13 mouse cellular contexts compared by ENCODE assay signal in the genomic region with DNA sequence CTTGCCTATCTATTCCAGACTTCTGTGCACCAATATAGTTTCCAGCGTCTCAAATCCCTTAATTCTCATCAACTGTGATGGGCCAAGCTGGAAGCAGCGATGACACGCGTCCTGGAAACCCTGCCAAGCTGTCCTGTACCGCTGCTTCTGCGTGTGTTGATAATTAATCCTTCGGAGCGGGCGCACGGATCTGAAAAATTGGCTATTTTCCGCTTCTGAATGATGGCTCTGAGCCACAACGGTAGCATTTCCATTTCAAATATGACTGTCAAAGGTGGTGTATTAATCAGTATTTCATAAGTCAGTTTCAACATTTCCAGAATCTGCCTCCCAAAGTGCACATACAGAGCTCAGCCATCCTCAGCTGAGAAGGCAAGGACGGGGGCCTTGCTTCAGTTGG. TPM values are rescaled to one million over a fixed set of nuclear protein-coding genes. Genes with fewer than 3 reads are reported as not detected.
DNase-seq lines count a peak whose midpoint lies in the region; ATAC-seq lines count a peak whose summit lies in the region.
"Had no signal": no experiment of that assay in that cellular context is flagged by ENCODE, and none has a peak within 500 bp of the region (broad histone marks: within the 10 kb centered on the region; RNA-seq: fewer than 3 reads in every experiment).

No protein-coding gene starts in this region.

- no peak for ATAC-seq in hindbrain, embryonic 15.5 days (ENCODE audit: low FRiP score, low read depth)
- ATAC-seq in hindbrain, embryonic 16.5 days = no peak
- ATAC-seq in limb, embryonic 15.5 days (ENCODE audit: insufficient number of reproducible peaks, low FRiP score, low TSS enrichment, low read depth) = no peak
- ATAC-seq in midbrain, embryonic 15.5 days (replicated peaks) = no peak
- no peak for ATAC-seq in granulocyte monocyte progenitor cell, adult 5-6 weeks (replicated peaks; ENCODE audit: poor library complexity, severe bottlenecking)

- H3K4me2 ChIP-seq in hindbrain, embryonic 15.5 days = 0 out of 2 replicates have a peak overlapping the region, but pooled peaks have one; percentile 8
- H3K4me2 ChIP-seq in hindbrain, embryonic 16.5 days (ENCODE audit: low read length) = no peak overlapping the region
- H3K4me2 ChIP-seq in limb, embryonic 15.5 days = no peak overlapping the region
- no peak overlapping the region for H3K4me2 ChIP-seq in midbrain, embryonic 15.5 days

- no peak overlapping the region for H3K4me3 ChIP-seq in hindbrain, embryonic 15.5 days
- H3K4me3 ChIP-seq in hindbrain, embryonic 16.5 days (ENCODE audit: low read length) = no peak overlapping the region
- no peak overlapping the region for H3K4me3 ChIP-seq in limb, embryonic 15.5 days
- H3K4me3 ChIP-seq in limb, embryonic 10.5 days = no peak overlapping the region
- H3K4me3 ChIP-seq in midbrain, embryonic 15.5 days = no peak overlapping the region

- no peaks in the 10 kb centered on the region for H3K27me3 ChIP-seq in hindbrain, embryonic 15.5 days
- no peaks in the 10 kb centered on the region for H3K27me3 ChIP-seq in hindbrain, embryonic 16.5 days (replicated peaks; ENCODE audit: control insufficient read depth, insufficient read depth, low read length)
- H3K27me3 ChIP-seq in limb, embryonic 15.5 days = no peaks in the 10 kb centered on the region
- H3K27me3 ChIP-seq in limb, embryonic 10.5 days (ENCODE audit: low read depth, poor library complexity, severe bottlenecking) = no peaks in the 10 kb centered on the region
- H3K27me3 ChIP-seq in midbrain, embryonic 15.5 days (replicated peaks) = no peaks in the 10 kb centered on the region

- WGBS in hindbrain, embryonic 15.5 days = 44% methylated on average over 13 of the region's 13 CpGs
- WGBS in hindbrain, embryonic 16.5 days = 54% methylated on average over 13 of the region's 13 CpGs
- 84% methylated on average over 13 of the region's 13 CpGs for WGBS in limb, embryonic 15.5 days
- 96% methylated on average over 13 of the region's 13 CpGs for WGBS in limb, embryonic 10.5 days
- WGBS in midbrain, embryonic 15.5 days = 52% methylated on average over 13 of the region's 13 CpGs

- DNase-seq in cerebellum, adult 18-20 months = peak; percentile 37 to 47
- DNase-seq in cerebellum, adult 9-11 months = no peak
- DNase-seq in limb, embryonic 10.5 days (ENCODE audit: low spot score) = no peak
- DNase-seq: cerebellum, adult 8-10 months; heart, postnatal 14 days; left cerebral cortex, postnatal 4 days; lung, adult 2 months; thymus, postnatal 14 days had no signal

- peaks cover 49% of the 10 kb centered on the region for H3K4me1 ChIP-seq in hindbrain, embryonic 15.5 days (replicated peaks)
- peaks cover 20% of the 10 kb centered on the region for H3K4me1 ChIP-seq in hindbrain, embryonic 16.5 days (ENCODE audit: control insufficient read depth, insufficient read depth, low read depth, low read length)
- H3K4me1 ChIP-seq in limb, embryonic 15.5 days = peaks cover 37% of the 10 kb centered on the region
- peaks cover 40% of the 10 kb centered on the region for H3K4me1 ChIP-seq in limb, embryonic 10.5 days
- peaks cover 22% of the 10 kb centered on the region for H3K4me1 ChIP-seq in midbrain, embryonic 15.5 days

- no peaks in the 10 kb centered on the region for H3K36me3 ChIP-seq in hindbrain, embryonic 15.5 days
- H3K36me3 ChIP-seq in hindbrain, embryonic 16.5 days (ENCODE audit: control insufficient read depth, insufficient read depth, low read length) = no peaks in the 10 kb centered on the region
- no peaks in the 10 kb centered on the region for H3K36me3 ChIP-seq in limb, embryonic 15.5 days
- H3K36me3 ChIP-seq in limb, embryonic 10.5 days = no peaks in the 10 kb centered on the region
- no peaks in the 10 kb centered on the region for H3K36me3 ChIP-seq in midbrain, embryonic 15.5 days (replicated peaks)

- no peaks in the 10 kb centered on the region for H3K9me3 ChIP-seq in hindbrain, embryonic 15.5 days
- no peaks in the 10 kb centered on the region for H3K9me3 ChIP-seq in hindbrain, embryonic 16.5 days (ENCODE audit: control insufficient read depth, low read length)
- H3K9me3 ChIP-seq in limb, embryonic 15.5 days = no peaks in the 10 kb centered on the region
- no peaks in the 10 kb centered on the region for H3K9me3 ChIP-seq in limb, embryonic 10.5 days (replicated peaks)
- no peaks in the 10 kb centered on the region for H3K9me3 ChIP-seq in midbrain, embryonic 15.5 days

- peak overlapping the region; percentile 25 for H3K27ac ChIP-seq in hindbrain, embryonic 15.5 days (replicated peaks)
- no peak overlapping the region for H3K27ac ChIP-seq in hindbrain, embryonic 16.5 days (ENCODE audit: low read depth, low read length)
- 0 out of 2 replicates have a peak overlapping the region, but pooled peaks have one; percentile 27 for H3K27ac ChIP-seq in limb, embryonic 15.5 days
- no peak overlapping the region for H3K27ac ChIP-seq in limb, embryonic 10.5 days
- peak overlapping the region; percentile 75 for H3K27ac ChIP-seq in midbrain, embryonic 15.5 days

- H3K9ac ChIP-seq in hindbrain, embryonic 15.5 days = no peak overlapping the region
- no peak overlapping the region for H3K9ac ChIP-seq in hindbrain, embryonic 16.5 days (ENCODE audit: low read depth, low read length)
- H3K9ac ChIP-seq in limb, embryonic 15.5 days = no peak overlapping the region
- H3K9ac ChIP-seq in midbrain, embryonic 15.5 days = no peak overlapping the region

RNA-seq across cellular contexts. Expression of a gene that starts 8.1 kb away (rescaled TPM):
- polyA plus RNA-seq in hindbrain, embryonic 15.5 days (2015; fragmentation: Nextera tagmentation; extraction: Ambion mirVana) = 46.5 and 49.8 TPM in 2 replicates
- polyA plus RNA-seq in hindbrain, embryonic 16.5 days (2015; fragmentation: Nextera tagmentation; extraction: Ambion mirVana) = 52.5 and 59.5 TPM in 2 replicates
- 11.9 and 13.1 TPM in 2 replicates for polyA plus RNA-seq in limb, embryonic 15.5 days (2015; fragmentation: Nextera tagmentation; extraction: Ambion mirVana)
- 11.7 and 11.8 TPM in 2 replicates for polyA plus RNA-seq in limb, embryonic 10.5 days (2016; fragmentation: Nextera tagmentation; extraction: Ambion mirVana)
- 48.9 and 52.3 TPM in 2 replicates for polyA plus RNA-seq in midbrain, embryonic 15.5 days (2015; fragmentation: Nextera tagmentation; extraction: Ambion mirVana)
- total RNA-seq in granulocyte monocyte progenitor cell, adult 5-6 weeks (2014; fragmentation: Nextera tagmentation) = 37.2 and 42.3 TPM in 2 replicates
- 15.2 and 23.4 TPM in 2 replicates for total RNA-seq in granulocyte monocyte progenitor cell, adult 5-6 weeks (2017)

RNA-seq across cellular contexts. Expression of a gene that starts 31.2 kb away (rescaled TPM):
- polyA plus RNA-seq in hindbrain, embryonic 15.5 days (2015; fragmentation: Nextera tagmentation; extraction: Ambion mirVana) = 90.9 and 95.0 TPM in 2 replicates
- polyA plus RNA-seq in hindbrain, embryonic 16.5 days (2015; fragmentation: Nextera tagmentation; extraction: Ambion mirVana) = 86.1 and 102 TPM in 2 replicates
- 313 and 319 TPM in 2 replicates for polyA plus RNA-seq in limb, embryonic 15.5 days (2015; fragmentation: Nextera tagmentation; extraction: Ambion mirVana)
- polyA plus RNA-seq in limb, embryonic 10.5 days (2016; fragmentation: Nextera tagmentation; extraction: Ambion mirVana) = 148 and 152 TPM in 2 replicates
- 83.9 and 92.7 TPM in 2 replicates for polyA plus RNA-seq in midbrain, embryonic 15.5 days (2015; fragmentation: Nextera tagmentation; extraction: Ambion mirVana)
- 72.8 and 118 TPM in 2 replicates for total RNA-seq in granulocyte monocyte progenitor cell, adult 5-6 weeks (2014; fragmentation: Nextera tagmentation)
- 37.3 and 43.4 TPM in 2 replicates for total RNA-seq in granulocyte monocyte progenitor cell, adult 5-6 weeks (2017)

RNA-seq across cellular contexts. Expression of a gene that starts 43.9 kb away (rescaled TPM):
- polyA plus RNA-seq in hindbrain, embryonic 15.5 days (2015; fragmentation: Nextera tagmentation; extraction: Ambion mirVana) = 402 and 403 TPM in 2 replicates
- 422 and 440 TPM in 2 replicates for polyA plus RNA-seq in hindbrain, embryonic 16.5 days (2015; fragmentation: Nextera tagmentation; extraction: Ambion mirVana)
- polyA plus RNA-seq in limb, embryonic 15.5 days (2015; fragmentation: Nextera tagmentation; extraction: Ambion mirVana) = 259 and 289 TPM in 2 replicates
- polyA plus RNA-seq in limb, embryonic 10.5 days (2016; fragmentation: Nextera tagmentation; extraction: Ambion mirVana) = 355 and 359 TPM in 2 replicates
- polyA plus RNA-seq in midbrain, embryonic 15.5 days (2015; fragmentation: Nextera tagmentation; extraction: Ambion mirVana) = 419 and 432 TPM in 2 replicates
- total RNA-seq in granulocyte monocyte progenitor cell, adult 5-6 weeks (2014; fragmentation: Nextera tagmentation) = 130 and 159 TPM in 2 replicates
- 404 and 430 TPM in 2 replicates for total RNA-seq in granulocyte monocyte progenitor cell, adult 5-6 weeks (2017)

Comparison
In these comparisons a context has a peak if more than half of its experiments do, and no peak if none do; other contexts are left out.
1. DNase-seq: peak in cerebellum, adult 18-20 months (2 of 2); none in cerebellum, adult 9-11 months (single experiment) and limb, embryonic 10.5 days (single experiment).
2. H3K27ac ChIP-seq: peak in hindbrain, embryonic 15.5 days (single experiment), limb, embryonic 15.5 days (single experiment) and midbrain, embryonic 15.5 days (single experiment); none in hindbrain, embryonic 16.5 days (single experiment) and limb, embryonic 10.5 days (single experiment).